Mouse (Mus musculus) MEL (cell line): ENCODE measurements around the gene Met. TPM values are rescaled to one million over a fixed set of nuclear protein-coding genes. Genes with fewer than 3 reads are reported as not detected.

Experiments
- DNase-seq: peaks from one replicate; pipeline ENCODE4 v3.0.0; 2011; ENCODE audit warnings: low read depth, low spot score
- H3K27ac ChIP-seq: 2 replicates; pipeline ENCODE4 v1.5.1; 2012; ENCODE audit warnings: low read depth, mild to moderate bottlenecking, control low read depth, low read length, moderate library complexity; ENCODE audit not compliant: control insufficient read depth
- H3K27me3 ChIP-seq, 2 experiments: fragments of 150-350 bp in 1 of 2; sonication (generic) in 1 of 2; 2 replicates each; pipeline ENCODE4 v1.6.1; 2012; ENCODE audit warnings: low read length in 2 of 2, mild to moderate bottlenecking in 2 of 2, improper control_type of control experiment in 1 of 2, moderate library complexity in 1 of 2; ENCODE audit not compliant: insufficient read depth in 2 of 2, control insufficient read depth in 1 of 2
- H3K36me3 ChIP-seq, 2 experiments: 2 replicates each; pipeline ENCODE4 v1.6.1; 2012 to 2014; ENCODE audit warnings: low read length in 2 of 2, improper control_type of control experiment in 1 of 2, inconsistent platforms in 1 of 2, mild to moderate bottlenecking in 1 of 2; ENCODE audit not compliant: insufficient read depth in 2 of 2, control insufficient read depth in 1 of 2
- H3K4me1 ChIP-seq, 2 experiments: fragments of 150-350 bp in 1 of 2; sonication (generic) in 1 of 2; 2 replicates each; pipeline ENCODE4 v1.6.1; 2012; ENCODE audit warnings: low read length in 2 of 2, improper control_type of control experiment in 1 of 2, mild to moderate bottlenecking in 1 of 2; ENCODE audit not compliant: insufficient read depth in 2 of 2, control insufficient read depth in 1 of 2
- H3K4me3 ChIP-seq, 2 experiments: fragments of 150-350 bp in 1 of 2; sonication (generic) in 1 of 2; 2 replicates each; pipeline ENCODE4 v1.5.1; 2012; ENCODE audit warnings: low read depth in 2 of 2, low read length in 2 of 2, mild to moderate bottlenecking in 2 of 2, moderate library complexity in 2 of 2, control low read depth in 1 of 2, improper control_type of control experiment in 1 of 2; ENCODE audit not compliant: control insufficient read depth in 1 of 2, insufficient read depth in 1 of 2
- H3K79me2 ChIP-seq: 2 replicates; pipeline ENCODE4 v1.6.1; 2012; ENCODE audit warnings: mild to moderate bottlenecking, low read length, moderate library complexity; ENCODE audit not compliant: control insufficient read depth, poor library complexity, insufficient read depth
- H3K9ac ChIP-seq: 2 replicates; pipeline ENCODE4 v1.6.1; 2012; ENCODE audit warnings: low read depth, mild to moderate bottlenecking, control low read depth, low read length, moderate library complexity; ENCODE audit not compliant: control insufficient read depth, poor library complexity, severe bottlenecking
- H3K9me3 ChIP-seq: fragments of 150-350 bp; sonication (generic); replicated peaks from 2 replicates; pipeline ENCODE4 v1.6.1; 2012; ENCODE audit warnings: mild to moderate bottlenecking, low read length, improper control_type of control experiment, moderate library complexity; ENCODE audit not compliant: insufficient read depth
- CHD1 ChIP-seq: IDR thresholded peaks from 2 replicates; pipeline ENCODE4 v1.6.1; 2012; ENCODE audit warnings: low read depth, mild to moderate bottlenecking, inconsistent platforms, low read length, improper control_type of control experiment
- CHD2 ChIP-seq: IDR thresholded peaks from 2 replicates; pipeline ENCODE4 v1.6.1; 2011; ENCODE audit warnings: low read length, improper control_type of control experiment
- E2F4 ChIP-seq: IDR thresholded peaks from 2 replicates; pipeline ENCODE4 v1.6.1; 2011; ENCODE audit warnings: low read depth, low read length, improper control_type of control experiment, borderline replicate concordance
- EP300 ChIP-seq, 2 experiments: IDR thresholded peaks; 2 replicates each; pipeline ENCODE4 v1.6.1; 2011; ENCODE audit warnings: improper control_type of control experiment in 2 of 2, low read length in 2 of 2, low read depth in 1 of 2, mild to moderate bottlenecking in 1 of 2
- HCFC1 ChIP-seq: IDR thresholded peaks from 2 replicates; pipeline ENCODE4 v1.6.1; 2012; ENCODE audit warnings: low read depth, mild to moderate bottlenecking, inconsistent platforms, low read length, improper control_type of control experiment, moderate library complexity
- JUND ChIP-seq: IDR thresholded peaks from 2 replicates; pipeline ENCODE4 v1.6.1; 2011; ENCODE audit warnings: low read depth, mild to moderate bottlenecking, improper control_type of control experiment, low read length
- KAT2A ChIP-seq: conservative IDR thresholded peaks from 2 replicates; pipeline ENCODE4 v1.6.1; 2012; ENCODE audit warnings: low read depth, low read length, improper control_type of control experiment, inconsistent platforms
- MAX ChIP-seq: IDR thresholded peaks from 2 replicates; pipeline ENCODE4 v1.6.1; 2011; ENCODE audit warnings: low read length, improper control_type of control experiment
- MAZ ChIP-seq: IDR thresholded peaks from 2 replicates; pipeline ENCODE4 v1.6.1; 2012; ENCODE audit warnings: low read depth, mild to moderate bottlenecking, inconsistent platforms, low read length, improper control_type of control experiment
- POLR2AphosphoS5 ChIP-seq: IDR thresholded peaks from 2 replicates; pipeline ENCODE4 v1.6.1; 2012; ENCODE audit warnings: low read depth, borderline replicate concordance, mild to moderate bottlenecking, inconsistent platforms, low read length, moderate library complexity, mixed read lengths
- RAD21 ChIP-seq: IDR thresholded peaks from 2 replicates; pipeline ENCODE4 v1.6.1; 2011; ENCODE audit warnings: mild to moderate bottlenecking, low read depth, low read length, improper control_type of control experiment
- SMC3 ChIP-seq: IDR thresholded peaks from 2 replicates; pipeline ENCODE4 v1.6.1; 2011; ENCODE audit warnings: low read depth, low read length, improper control_type of control experiment
- TCF12 ChIP-seq: IDR thresholded peaks from 2 replicates; pipeline ENCODE4 v1.6.1; 2014; ENCODE audit warnings: low read depth, mild to moderate bottlenecking, inconsistent platforms, low read length, improper control_type of control experiment, moderate library complexity
- USF1 ChIP-seq: IDR thresholded peaks from 2 replicates; pipeline ENCODE4 v1.6.1; 2014; ENCODE audit warnings: low read depth, mild to moderate bottlenecking, inconsistent platforms, low read length, improper control_type of control experiment, moderate library complexity
- USF2 ChIP-seq, 2 experiments: IDR thresholded peaks; 2 replicates each; pipeline ENCODE4 v1.6.1; 2011 to 2012; ENCODE audit warnings: improper control_type of control experiment in 2 of 2, low read length in 2 of 2, borderline replicate concordance in 1 of 2, inconsistent platforms in 1 of 2, low read depth in 1 of 2, mild to moderate bottlenecking in 1 of 2; ENCODE audit not compliant: insufficient read depth in 1 of 2
- ZKSCAN1 ChIP-seq: IDR thresholded peaks from 2 replicates; pipeline ENCODE4 v1.6.1; 2012; ENCODE audit warnings: low read depth, mild to moderate bottlenecking, inconsistent platforms, low read length, improper control_type of control experiment, moderate library complexity
- ZMIZ1 ChIP-seq: IDR thresholded peaks from 2 replicates; pipeline ENCODE4 v1.6.1; 2012; ENCODE audit warnings: low read depth, mild to moderate bottlenecking, inconsistent platforms, low read length, improper control_type of control experiment, moderate library complexity
- ZNF384 ChIP-seq: IDR thresholded peaks from 2 replicates; pipeline ENCODE4 v1.6.1; 2012; ENCODE audit warnings: low read depth, mild to moderate bottlenecking, inconsistent platforms, low read length, improper control_type of control experiment
- polyA plus RNA-seq, 2 experiments: library from polyadenylated mRNA; stranded (reverse) in 1 of 2; unstranded in 1 of 2; fragments of >175 nt in 1 of 2; fragments of >200 nt in 1 of 2; gene quantifications; 2 replicates each; pipeline versions ENCODE4 v1.2.1 to v1.2.4; 2012; ENCODE audit warnings: low replicate concordance in 2 of 2, low read depth in 1 of 2; ENCODE audit not compliant: insufficient read length in 2 of 2, insufficient read depth in 1 of 2, missing spikeins in 1 of 2
- total RNA-seq: library from RNA; depleted of rRNA; stranded (reverse); fragments of 300-350 nt; gene quantifications from 2 replicates; pipeline ENCODE4 v1.2.3, GENCODE M21; 2012

The Met gene
- total and polyA plus RNA-seq, 3 experiments, result not detected

DNA sequence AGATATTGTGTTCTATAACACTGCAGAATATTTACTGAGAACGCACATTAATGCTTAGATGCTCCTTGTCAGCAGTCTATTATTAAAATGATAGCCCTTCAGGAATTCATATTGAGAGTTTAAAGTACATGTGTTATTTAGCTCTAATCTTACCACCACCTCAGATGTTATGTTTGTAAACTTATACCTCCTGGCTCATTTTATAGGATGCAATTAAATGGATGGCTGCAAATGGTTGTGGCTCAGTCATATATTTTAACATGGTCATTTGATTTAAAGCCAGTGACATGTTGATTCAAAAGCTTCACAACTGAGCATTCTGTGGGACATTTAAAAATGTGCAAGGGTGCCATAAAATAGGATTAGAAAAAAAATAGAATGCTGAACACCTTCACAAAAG is 41.2 kb upstream of the Met start:
- DNase-seq, result no peak
- Histone ChIP-seq H3K36me3 (no peaks in the 10 kb centered on the region), H3K4me1 (no peaks in the 10 kb centered on the region), H3K9ac (no peak overlapping the region), H3K4me3 (no peak overlapping the region), H3K79me2 (no peaks in the 10 kb centered on the region), H3K27me3 (peaks cover 0 to 1% of the 10 kb centered on the region in 2 experiments; a peak in 1 of 4 replicates), H3K9me3 (no peaks in the 10 kb centered on the region), H3K27ac (no peak overlapping the region)
- no peak for TF ChIP-seq USF2 (IDR thresholded peaks at IDR 0.05; ENCODE audit: borderline replicate concordance in 1 of 2, insufficient read depth in 1 of 2, low read depth in 1 of 2, low read length in 2 of 2)
- TF ChIP-seq CHD2, result no peak
- TF ChIP-seq RAD21, result no peak

- H3K4me3 ChIP-seq, result no peak overlapping the region
- no peak overlapping the region for H3K9ac ChIP-seq
- H3K27ac ChIP-seq, result no peak overlapping the region
- DNase-seq, result no peak
- TF ChIP-seq ZNF384 (no peak), TCF12 (no peak), POLR2AphosphoS5 (no peak), SMC3 (no peak), MAX (no peak), JUND (no peak), USF1 (no peak), CHD1 (no peak), E2F4 (no peak), HCFC1 (no peak), EP300 (IDR thresholded peaks at IDR 0.05; ENCODE audit: low read depth in 1 of 2, low read length in 2 of 2) (no peak), KAT2A (no peak), ZMIZ1 (no peak), MAZ (no peak), ZKSCAN1 (no peak)
- no peaks in the 10 kb centered on the region for H3K4me1 ChIP-seq
- no peaks in the 10 kb centered on the region for H3K9me3 ChIP-seq
- no peaks in the 10 kb centered on the region for H3K79me2 ChIP-seq
- H3K36me3 ChIP-seq, result no peaks in the 10 kb centered on the region
- H3K27me3 ChIP-seq, result peaks cover 2 to 9% of the 10 kb centered on the region in 2 experiments; a peak in 3 of 4 replicates
Measured at GRCm38 (mm10) chr6:17429041-17429440, 34.6 kb upstream of the Met start.
